Mouse (Mus musculus): Measurements from ENCODE around the gene Itgam. TPM values are rescaled to one million over a fixed set of nuclear protein-coding genes. Genes with fewer than 3 reads are reported as not detected.
A peak's percentile ranks its signal among the peaks of the same experiment; 100 is the strongest.

Gene Itgam
- total RNA-seq, 4 experiments from 2014 or later, result 10.4 to 35.9 (median 24.0) TPM

GRCm38 (mm10) chr7:128056917-128057444 is 5.5 kb upstream of the Itgam start:
- no peak for DNase-seq (ENCODE audit: low spot score in 2 of 2)

GRCm38 (mm10) chr7:128057860-128058259 is 4.6 kb upstream of the Itgam start:
- no peak for DNase-seq (ENCODE audit: low spot score in 2 of 2)

- DNase-seq (ENCODE audit: low spot score in 2 of 2), result no peak
Observed at GRCm38 (mm10) chr7:128058576-128058975, 3.9 kb upstream of the Itgam start.

GRCm38 (mm10) chr7:128059091-128059490 is 3.3 kb upstream of the Itgam start:
- no peak for DNase-seq (ENCODE audit: low spot score in 2 of 2)

- DNase-seq (ENCODE audit: low spot score in 2 of 2), result no peak
Observed at GRCm38 (mm10) chr7:128063211-128063781, 856 bp downstream of the Itgam start.

GRCm38 (mm10) chr7:128065547-128065946 is 3.1 kb downstream of the Itgam start:
- DNase-seq (ENCODE audit: low spot score in 2 of 2), result no peak

- DNase-seq (ENCODE audit: low spot score in 2 of 2), result no peak
Observed at GRCm38 (mm10) chr7:128067847-128068246, 5.4 kb downstream of the Itgam start.

- DNase-seq (ENCODE audit: low spot score in 2 of 2), result no peak
Observed at GRCm38 (mm10) chr7:128069844-128070243, 7.4 kb downstream of the Itgam start.

- no peak for DNase-seq (ENCODE audit: low spot score in 2 of 2)
Observed at GRCm38 (mm10) chr7:128071816-128072215, 9.4 kb downstream of the Itgam start.

GRCm38 (mm10) chr7:128080012-128080411 is 17.6 kb downstream of the Itgam start:
- no peak for DNase-seq (ENCODE audit: low spot score in 2 of 2)

GRCm38 (mm10) chr7:128089141-128089540 is 26.7 kb downstream of the Itgam start:
- no peak for DNase-seq (ENCODE audit: low spot score in 2 of 2)

GRCm38 (mm10) chr7:128098135-128098534 is 35.7 kb downstream of the Itgam start:
- no peak for DNase-seq (ENCODE audit: low spot score in 2 of 2)

- no peak for DNase-seq (ENCODE audit: low spot score in 2 of 2)
Observed at GRCm38 (mm10) chr7:128100742-128101357, 38.4 kb downstream of the Itgam start.

GRCm38 (mm10) chr7:128105246-128105645 is 42.8 kb downstream of the Itgam start:
- DNase-seq (ENCODE audit: low spot score in 2 of 2), result peak; percentile 19 to 49

- DNase-seq (ENCODE audit: low spot score in 2 of 2), result no peak
Observed at GRCm38 (mm10) chr7:128107462-128107861, 45.0 kb downstream of the Itgam start.

- DNase-seq (ENCODE audit: low spot score in 2 of 2), result no peak
Observed at GRCm38 (mm10) chr7:128110314-128110713, 47.9 kb downstream of the Itgam start.

GRCm38 (mm10) chr7:128112131-128112530 is 49.7 kb downstream of the Itgam start:
- no peak for DNase-seq (ENCODE audit: low spot score in 2 of 2)

- DNase-seq (ENCODE audit: low spot score in 2 of 2), result no peak
Observed at GRCm38 (mm10) chr7:128114371-128115105, 52.1 kb downstream of the Itgam start.

- no peak for DNase-seq (ENCODE audit: low spot score in 2 of 2)
Observed at GRCm38 (mm10) chr7:128115211-128115958, 52.9 kb downstream of the Itgam start.

- DNase-seq (ENCODE audit: low spot score in 2 of 2), result no peak
Observed at GRCm38 (mm10) chr7:128116396-128116795, 54.0 kb downstream of the Itgam start.

- no peak for DNase-seq (ENCODE audit: low spot score in 2 of 2)
Observed at GRCm38 (mm10) chr7:128119726-128120490, 57.5 kb downstream of the Itgam start.

All from layer of hippocampus, adult 8-10 months (tissue).